Comparison of ENCODE assay signal across 10 mouse cellular contexts in genomic region chr17:68176611-68177165, GRCm38 (mm10).
DNase-seq lines count a peak whose midpoint lies in the region; ATAC-seq and TF ChIP-seq lines count a peak whose summit lies in the region.
"Had no signal": no experiment of that assay in that cellular context is flagged by ENCODE, and none has a peak within 500 bp of the region (broad histone marks: within the 10 kb centered on the region; RNA-seq: fewer than 3 reads in every experiment).

No protein-coding gene starts in this region.

- 66% methylated on average over 9 of the region's 9 CpGs for WGBS in forebrain, embryonic 11.5 days
- WGBS in forebrain, embryonic 10.5 days: 69% methylated on average over 9 of the region's 9 CpGs
- WGBS in neural tube, embryonic 15.5 days: 62% methylated on average over 9 of the region's 9 CpGs
- 54% methylated on average over 9 of the region's 9 CpGs for WGBS in limb, embryonic 14.5 days

- no peak overlapping the region for H3K9ac ChIP-seq in forebrain, embryonic 11.5 days (ENCODE audit: low read length)
- H3K9ac ChIP-seq in neural tube, embryonic 15.5 days (replicated peaks): no peak overlapping the region
- H3K9ac ChIP-seq in limb, embryonic 14.5 days (ENCODE audit: low read depth, low read length, severe bottlenecking): no peak overlapping the region
- H3K9ac ChIP-seq: embryonic facial prominence, embryonic 15.5 days; limb, embryonic 12.5 days had no signal

- no peak for ATAC-seq in forebrain, embryonic 11.5 days (replicated peaks; ENCODE audit: low FRiP score)
- no peak for ATAC-seq in neural tube, embryonic 15.5 days (ENCODE audit: low FRiP score)
- peak; percentile 64 for ATAC-seq in granulocyte monocyte progenitor cell, adult 5-6 weeks (replicated peaks; ENCODE audit: poor library complexity, severe bottlenecking)
- peak; percentile 37; the same call in 1 of the 2 replicates for ATAC-seq in limb, embryonic 14.5 days (ENCODE audit: low FRiP score, low read depth)

- no peaks in the 10 kb centered on the region for H3K27me3 ChIP-seq in forebrain, embryonic 11.5 days (ENCODE audit: control insufficient read depth, insufficient read depth, low read length)
- no peaks in the 10 kb centered on the region for H3K27me3 ChIP-seq in forebrain, embryonic 10.5 days (ENCODE audit: poor library complexity, severe bottlenecking)
- no peaks in the 10 kb centered on the region for H3K27me3 ChIP-seq in neural tube, embryonic 15.5 days (replicated peaks)
- H3K27me3 ChIP-seq in limb, embryonic 14.5 days (ENCODE audit: control insufficient read depth, insufficient read depth, low read length): no peaks in the 10 kb centered on the region
- H3K27me3 ChIP-seq: embryonic facial prominence, embryonic 15.5 days; limb, embryonic 12.5 days had no signal

- H3K4me3 ChIP-seq in forebrain, embryonic 11.5 days (ENCODE audit: low read depth, low read length): no peak overlapping the region
- no peak overlapping the region for H3K4me3 ChIP-seq in forebrain, embryonic 10.5 days
- H3K4me3 ChIP-seq in neural tube, embryonic 15.5 days (replicated peaks): no peak overlapping the region
- H3K4me3 ChIP-seq in limb, embryonic 14.5 days (replicated peaks; ENCODE audit: low read length): no peak overlapping the region
- H3K4me3 ChIP-seq: embryonic facial prominence, embryonic 15.5 days; limb, embryonic 12.5 days had no signal

- H3K27ac ChIP-seq in forebrain, embryonic 11.5 days (ENCODE audit: low read depth, low read length): no peak overlapping the region
- no peak overlapping the region for H3K27ac ChIP-seq in forebrain, embryonic 10.5 days
- H3K27ac ChIP-seq in neural tube, embryonic 15.5 days (replicated peaks): no peak overlapping the region
- H3K27ac ChIP-seq in limb, embryonic 14.5 days (replicated peaks; ENCODE audit: low read depth, low read length): no peak overlapping the region
- H3K27ac ChIP-seq: embryonic facial prominence, embryonic 15.5 days; limb, embryonic 12.5 days had no signal

- no peak for TF ChIP-seq POLR2A in limb, embryonic 14.5 days (IDR thresholded peaks at IDR 0.05; ENCODE audit: borderline replicate concordance, extremely low read depth, insufficient read depth, insufficient read length)

- H3K4me1 ChIP-seq in forebrain, embryonic 11.5 days (replicated peaks; ENCODE audit: control insufficient read depth, insufficient read depth, low read length): no peaks in the 10 kb centered on the region
- no peaks in the 10 kb centered on the region for H3K4me1 ChIP-seq in forebrain, embryonic 10.5 days
- no peaks in the 10 kb centered on the region for H3K4me1 ChIP-seq in neural tube, embryonic 15.5 days
- no peaks in the 10 kb centered on the region for H3K4me1 ChIP-seq in limb, embryonic 14.5 days (ENCODE audit: control insufficient read depth, insufficient read depth, low read length)
- H3K4me1 ChIP-seq: embryonic facial prominence, embryonic 15.5 days; limb, embryonic 12.5 days had no signal

- peak; percentile 73 for DNase-seq in forebrain, embryonic 11.5 days (ENCODE audit: low spot score)
- no peak for DNase-seq in forebrain, embryonic 10.5 days (ENCODE audit: extremely low spot score, low spot score)
- DNase-seq in neural tube, embryonic 10.5 days (ENCODE audit: extremely low spot score, low spot score): peak; percentile 39
- peak; percentile 37 for DNase-seq in cerebellum, adult 9-11 months
- peak; percentile 68 for DNase-seq in limb, embryonic 14.5 days (ENCODE audit: low spot score)
- DNase-seq in right cerebral cortex, postnatal 14 days: peak; percentile 42

- H3K4me2 ChIP-seq in forebrain, embryonic 11.5 days (ENCODE audit: low read depth, low read length, severe bottlenecking): no peak overlapping the region
- H3K4me2 ChIP-seq in neural tube, embryonic 15.5 days: no peak overlapping the region
- H3K4me2 ChIP-seq in limb, embryonic 14.5 days (replicated peaks; ENCODE audit: low read depth, low read length, severe bottlenecking): no peak overlapping the region
- H3K4me2 ChIP-seq: embryonic facial prominence, embryonic 15.5 days; limb, embryonic 12.5 days had no signal

- no peaks in the 10 kb centered on the region for H3K36me3 ChIP-seq in forebrain, embryonic 11.5 days (ENCODE audit: control insufficient read depth, insufficient read depth, low read length)
- no peaks in the 10 kb centered on the region for H3K36me3 ChIP-seq in forebrain, embryonic 10.5 days (replicated peaks)
- H3K36me3 ChIP-seq in neural tube, embryonic 15.5 days: no peaks in the 10 kb centered on the region
- H3K36me3 ChIP-seq in limb, embryonic 14.5 days (ENCODE audit: control insufficient read depth, insufficient read depth, low read length): no peaks in the 10 kb centered on the region
- H3K36me3 ChIP-seq: embryonic facial prominence, embryonic 15.5 days; limb, embryonic 12.5 days had no signal

- H3K9me3 ChIP-seq in forebrain, embryonic 11.5 days (ENCODE audit: control insufficient read depth, low read length): no peaks in the 10 kb centered on the region
- H3K9me3 ChIP-seq in forebrain, embryonic 10.5 days: no peaks in the 10 kb centered on the region
- no peaks in the 10 kb centered on the region for H3K9me3 ChIP-seq in neural tube, embryonic 15.5 days (replicated peaks)
- no peaks in the 10 kb centered on the region; the same call in 1 of the 2 replicates for H3K9me3 ChIP-seq in limb, embryonic 14.5 days (ENCODE audit: control insufficient read depth, low read length)
- H3K9me3 ChIP-seq: limb, embryonic 12.5 days had no signal

Comparison
In these comparisons a context has a peak if more than half of its experiments do, and no peak if none do; other contexts are left out.
1. ATAC-seq: peak in granulocyte monocyte progenitor cell, adult 5-6 weeks (single experiment) and limb, embryonic 14.5 days (single experiment); none in forebrain, embryonic 11.5 days (single experiment) and neural tube, embryonic 15.5 days (single experiment).